Mouse (Mus musculus) liver, adult 2 months (tissue): Measurements from ENCODE around the gene Rbm39. TPM values are rescaled to one million over a fixed set of nuclear protein-coding genes. Genes with fewer than 3 reads are reported as not detected.

Source experiments
- DNase-seq: peaks from one replicate; pipeline ENCODE4 v3.0.0-alpha.2; 2011; ENCODE audit warnings: low read depth, low spot score; ENCODE audit errors: extremely low read depth
- H3K27ac ChIP-seq: fragments of 200-500 bp; replicated peaks from 2 replicates; pipeline ENCODE4 v1.5.1; 2012; ENCODE audit warnings: low read depth, mild to moderate bottlenecking, control low read depth, inconsistent platforms, low read length; ENCODE audit not compliant: insufficient read depth
- H3K27me3 ChIP-seq: fragments of 200-500 bp; 2 replicates; pipeline ENCODE4 v1.6.1; 2012; ENCODE audit warnings: mild to moderate bottlenecking, moderate library complexity, low read length, inconsistent platforms; ENCODE audit not compliant: control insufficient read depth, insufficient read depth
- H3K36me3 ChIP-seq: fragments of 200-500 bp; 2 replicates; pipeline ENCODE4 v1.6.1; 2012; ENCODE audit warnings: low read length, inconsistent platforms; ENCODE audit not compliant: control insufficient read depth, insufficient read depth
- H3K4me1 ChIP-seq: fragments of 200-500 bp; 2 replicates; pipeline ENCODE4 v1.6.1; 2011; ENCODE audit warnings: low read length; ENCODE audit not compliant: control insufficient read depth, insufficient read depth
- H3K4me3 ChIP-seq: fragments of 200-500 bp; 2 replicates; pipeline ENCODE4 v1.5.1; 2011; ENCODE audit warnings: low read depth, mild to moderate bottlenecking, control low read depth, low read length, moderate library complexity; ENCODE audit not compliant: insufficient read depth
- H3K79me2 ChIP-seq: fragments of 200-500 bp; 2 replicates; pipeline ENCODE4 v1.6.1; 2012; ENCODE audit warnings: inconsistent platforms, mild to moderate bottlenecking, low read length, moderate library complexity; ENCODE audit not compliant: control insufficient read depth, insufficient read depth
- H3K9ac ChIP-seq: fragments of 200-500 bp; 2 replicates; pipeline ENCODE4 v1.6.1; 2012; ENCODE audit warnings: low read depth, mild to moderate bottlenecking, control low read depth, inconsistent platforms, low read length
- CTCF ChIP-seq: fragments of 200-500 bp; IDR thresholded peaks from 2 replicates; pipeline ENCODE4 v1.5.1; 2011; ENCODE audit warnings: low read depth, low read length, control low read depth
- POLR2A ChIP-seq: fragments of 200-500 bp; IDR thresholded peaks from 2 replicates; pipeline ENCODE4 v1.6.1; 2011; ENCODE audit warnings: low read length, control low read depth; ENCODE audit not compliant: insufficient read depth; ENCODE audit errors: extremely low read depth
- WGBS: fragments of 180-500 bp; shearing (Covaris S2); methylation state at CpG from one replicate; pipeline ENCODE4 v1.1.7; 2018; 5-methylcytosine and 5-hydroxymethylcytosine counted together
- polyA plus RNA-seq: library from polyadenylated mRNA; depleted of rRNA; stranded (reverse); fragments of >200 nt; gene quantifications from 2 replicates; pipeline ENCODE4 v1.2.3, GENCODE M21; 2012
- total RNA-seq: library from RNA; depleted of rRNA; stranded (reverse); fragments of >200 nt; gene quantifications from 2 replicates; pipeline ENCODE4 v1.2.3, GENCODE M21; 2014

Rbm39 gene
- total and polyA plus RNA-seq, 2 experiments, result 19.9 to 219 TPM

DNA sequence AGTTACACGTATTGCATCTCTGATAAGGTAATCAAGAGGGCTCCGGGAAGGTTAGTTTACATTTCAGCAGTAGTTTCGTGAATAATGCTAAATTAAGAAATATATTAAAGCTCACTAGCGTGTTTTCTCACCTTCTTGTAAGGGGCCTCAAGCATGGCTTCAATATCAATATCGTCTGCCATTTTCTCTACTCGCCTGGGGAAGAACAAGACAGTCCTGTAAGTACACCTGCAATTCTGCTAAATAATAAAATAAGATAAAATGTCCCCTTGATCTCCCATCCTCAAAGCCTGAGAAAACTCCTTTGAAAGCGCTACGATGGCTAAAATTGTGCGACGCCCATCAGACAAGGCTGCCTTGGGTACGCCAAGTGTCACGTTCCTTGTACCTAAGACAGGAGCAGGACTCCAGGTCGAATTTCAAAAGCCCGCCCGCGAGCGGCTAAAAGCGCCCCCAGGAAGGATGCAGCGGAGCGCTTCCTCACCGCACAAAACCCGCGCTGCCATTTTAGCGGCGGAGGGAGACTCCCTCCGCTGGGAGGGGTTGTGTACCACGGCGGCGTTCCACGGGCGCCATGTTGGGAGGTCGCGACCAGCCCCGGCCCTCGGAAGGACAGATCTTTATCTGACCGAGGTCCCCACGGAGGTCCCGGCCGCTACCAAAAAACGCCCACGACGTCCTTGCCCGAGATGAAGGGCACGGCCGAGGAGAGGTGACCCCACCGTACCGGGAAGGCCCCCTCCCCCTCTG, 817 bp downstream of the Rbm39 start:
- TF ChIP-seq POLR2A (no peak), CTCF (no peak)
- H3K9ac ChIP-seq, result peak overlapping the region; percentile 98
- peaks cover 12% of the 10 kb centered on the region for H3K4me1 ChIP-seq
- peaks cover 24% of the 10 kb centered on the region for H3K36me3 ChIP-seq
- DNase-seq, result peak; percentile 43
- H3K27me3 ChIP-seq, result no peaks in the 10 kb centered on the region
- H3K27ac ChIP-seq, result peak overlapping the region; percentile 99
- peaks cover 12% of the 10 kb centered on the region for H3K79me2 ChIP-seq
- under 1% methylated on average over 47 of the region's 47 CpGs for WGBS
- H3K4me3 ChIP-seq, result peak overlapping the region; percentile 98

DNA sequence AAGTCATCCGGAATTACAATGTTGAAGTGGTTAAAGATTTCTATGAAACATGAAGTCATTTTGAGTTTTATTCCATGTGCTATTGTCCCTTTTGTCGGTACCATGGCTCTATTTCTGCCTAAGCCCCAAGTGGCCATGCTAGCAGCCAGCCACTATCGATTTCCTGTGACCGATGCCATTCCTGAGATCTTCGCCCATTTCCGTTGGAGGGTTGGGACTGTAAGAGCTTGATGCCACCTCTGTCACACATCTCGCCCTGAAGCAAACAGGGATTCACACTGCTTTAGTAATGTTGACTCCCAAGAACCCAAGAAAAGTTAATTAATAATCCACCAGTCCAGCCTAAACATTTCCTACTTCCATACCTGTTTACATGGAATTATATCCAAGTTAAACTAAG, 2.4 kb downstream of the Rbm39 start:
- WGBS, result 6% methylated on average over 7 of the region's 7 CpGs
- TF ChIP-seq CTCF (0 out of 2 replicates have a peak, but pooled peaks have one; percentile 16), POLR2A (no peak)
- H3K9ac ChIP-seq, result no peak overlapping the region
- DNase-seq, result peak; percentile 93
- H3K27me3 ChIP-seq, result no peaks in the 10 kb centered on the region
- H3K79me2 ChIP-seq, result peaks cover 12% of the 10 kb centered on the region
- no peak overlapping the region for H3K4me3 ChIP-seq
- H3K27ac ChIP-seq, result no peak overlapping the region
- peaks cover 12% of the 10 kb centered on the region for H3K4me1 ChIP-seq
- peaks cover 36% of the 10 kb centered on the region for H3K36me3 ChIP-seq

DNA sequence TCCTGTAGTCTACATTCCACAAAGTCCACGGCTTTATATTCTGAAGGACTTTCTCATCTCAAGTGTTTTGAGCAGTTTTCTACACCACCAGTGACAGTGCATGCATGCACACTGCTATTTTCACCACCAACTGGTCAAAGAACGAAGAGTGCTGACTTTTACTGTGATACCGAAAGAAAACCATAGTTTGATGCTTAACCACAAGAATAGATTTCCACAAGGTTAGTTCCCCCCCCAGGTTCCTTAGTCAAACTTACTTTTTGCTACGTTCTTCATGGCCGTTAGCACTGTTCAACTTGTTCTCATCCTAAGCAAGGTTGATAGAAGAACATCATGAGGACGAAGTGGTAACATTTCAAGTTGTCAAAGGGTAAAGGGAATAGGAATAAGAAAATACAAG, 3.0 kb downstream of the Rbm39 start:
- H3K79me2 ChIP-seq, result peaks cover 12% of the 10 kb centered on the region
- WGBS, result 53% methylated on average over 6 of the region's 6 CpGs
- no peak overlapping the region for H3K27ac ChIP-seq
- no peak overlapping the region for H3K4me3 ChIP-seq
- DNase-seq, result no peak
- H3K4me1 ChIP-seq, result peaks cover 12% of the 10 kb centered on the region
- peaks cover 40% of the 10 kb centered on the region for H3K36me3 ChIP-seq
- TF ChIP-seq CTCF (no peak), POLR2A (no peak)
- H3K27me3 ChIP-seq, result no peaks in the 10 kb centered on the region
- no peak overlapping the region for H3K9ac ChIP-seq

DNA sequence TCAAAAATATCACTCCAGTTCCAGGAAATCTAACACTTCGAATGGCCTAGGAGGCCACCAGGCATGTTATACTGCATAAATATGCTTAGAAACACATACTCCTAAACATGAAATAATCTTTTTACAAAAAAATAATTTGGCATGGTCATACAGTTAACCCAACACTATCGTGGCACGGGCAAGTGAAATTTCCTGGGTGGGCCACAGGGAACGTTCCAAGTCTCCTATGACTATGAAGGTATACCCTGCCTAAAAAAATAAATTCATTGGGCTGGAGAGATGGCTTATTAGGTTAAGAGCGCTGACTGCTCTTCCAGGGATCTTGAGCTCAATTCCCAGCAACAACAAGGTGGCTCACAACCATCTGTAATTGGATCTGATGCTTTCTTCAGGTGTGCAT, 13.5 kb downstream of the Rbm39 start:
- H3K4me1 ChIP-seq, result peaks cover 2% of the 10 kb centered on the region; the same call in 1 of the 2 replicates
- DNase-seq, result no peak
- WGBS, result 91% methylated on average over 5 of the region's 5 CpGs
- no peaks in the 10 kb centered on the region for H3K27me3 ChIP-seq
- H3K9ac ChIP-seq, result no peak overlapping the region
- H3K4me3 ChIP-seq, result no peak overlapping the region
- TF ChIP-seq POLR2A (no peak), CTCF (no peak)
- peaks cover 3% of the 10 kb centered on the region; the same call in 1 of the 2 replicates for H3K79me2 ChIP-seq
- peaks cover 76% of the 10 kb centered on the region for H3K36me3 ChIP-seq
- no peak overlapping the region for H3K27ac ChIP-seq

DNA sequence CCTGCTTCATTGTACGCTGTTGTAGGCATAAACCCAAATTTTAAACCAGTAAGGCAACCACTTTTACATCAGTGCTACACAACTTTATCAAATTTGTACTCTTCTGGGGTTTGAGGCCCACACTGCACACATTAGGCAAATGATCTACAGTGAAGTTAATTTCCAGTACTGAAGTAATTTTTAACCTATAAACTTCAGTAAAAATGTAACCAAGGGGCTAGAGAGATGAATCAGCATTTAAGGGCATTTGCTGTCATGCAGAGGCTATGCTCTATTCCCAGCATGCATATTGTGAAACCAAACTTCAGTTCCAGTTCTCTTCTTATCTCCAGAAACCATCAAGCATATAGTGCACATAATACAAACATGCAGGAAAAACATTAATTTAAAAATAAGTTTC, 14.6 kb downstream of the Rbm39 start:
- H3K27ac ChIP-seq, result no peak overlapping the region
- H3K36me3 ChIP-seq, result peaks cover 75% of the 10 kb centered on the region
- no peak overlapping the region for H3K4me3 ChIP-seq
- H3K9ac ChIP-seq, result no peak overlapping the region
- H3K27me3 ChIP-seq, result no peaks in the 10 kb centered on the region
- H3K79me2 ChIP-seq, result peaks cover 3% of the 10 kb centered on the region; the same call in 1 of the 2 replicates
- WGBS, result 93% methylated on average over 1 of the region's 1 CpGs
- TF ChIP-seq POLR2A (no peak), CTCF (no peak)
- H3K4me1 ChIP-seq, result peaks cover 2% of the 10 kb centered on the region; the same call in 1 of the 2 replicates
- DNase-seq, result no peak

DNA sequence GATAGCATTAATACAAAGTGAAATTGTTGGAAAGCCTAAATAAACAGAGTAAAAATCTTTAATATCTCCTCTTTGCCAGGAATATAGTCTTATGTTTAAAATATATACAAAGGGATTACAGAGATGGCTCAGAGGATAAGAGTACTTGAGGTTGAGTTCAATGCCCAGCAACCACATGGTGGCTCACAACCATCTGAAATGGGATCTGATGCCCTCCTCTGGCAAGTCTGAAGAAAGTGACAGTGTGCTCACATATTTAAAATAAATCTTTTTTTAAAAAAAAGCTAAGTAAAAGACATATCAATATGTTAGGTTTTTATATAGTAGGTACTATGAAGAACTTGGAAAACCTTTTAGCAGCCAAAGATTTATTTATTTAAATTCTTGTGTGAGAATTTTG, 28.5 kb downstream of the Rbm39 start:
- Histone ChIP-seq H3K79me2 (no peaks in the 10 kb centered on the region; the same call in 1 of the 2 replicates), H3K4me3 (no peak overlapping the region), H3K36me3 (peaks cover 67% of the 10 kb centered on the region), H3K9ac (no peak overlapping the region), H3K27me3 (no peaks in the 10 kb centered on the region), H3K4me1 (peaks cover 2% of the 10 kb centered on the region; the same call in 1 of the 2 replicates), H3K27ac (no peak overlapping the region)
- no peak for DNase-seq
- TF ChIP-seq CTCF (no peak), POLR2A (no peak)
